Mouse (Mus musculus) liver, embryonic 11.5 days (tissue): ENCODE data around the gene Togaram1. TPM values are rescaled to one million over a fixed set of nuclear protein-coding genes. Genes with fewer than 3 reads are reported as not detected.

Source experiments
- ATAC-seq: fragments of 200-750 bp; cut with Nextera tagmentation; replicated peaks from 2 replicates; pipeline ENCODE4 v1.8.0; 2017; ENCODE audit warnings: moderate number of reproducible peaks, mild to moderate bottlenecking, moderate TSS enrichment, moderate library complexity; ENCODE audit not compliant: low FRiP score
- DNase-seq: peaks from one replicate; pipeline ENCODE4 v3.0.0-alpha.2; 2017; ENCODE audit warnings: low spot score
- H3K27ac ChIP-seq: fragments of 300-500 bp; sonication (generic); 2 replicates; pipeline ENCODE4 v1.5.1; 2014; ENCODE audit warnings: mild to moderate bottlenecking, low read depth, low read length, control low read depth
- H3K27me3 ChIP-seq: fragments of 300-500 bp; sonication (generic); replicated peaks from 2 replicates; pipeline ENCODE4 v1.6.1; 2014; ENCODE audit warnings: low read length, mixed read lengths; ENCODE audit not compliant: control insufficient read depth, insufficient read depth
- H3K36me3 ChIP-seq: fragments of 300-500 bp; sonication (generic); 2 replicates; pipeline ENCODE4 v1.6.1; 2014; ENCODE audit warnings: mild to moderate bottlenecking, low read length, moderate library complexity, mixed read lengths; ENCODE audit not compliant: control insufficient read depth, insufficient read depth
- H3K4me1 ChIP-seq: fragments of 300-500 bp; sonication (generic); replicated peaks from 2 replicates; pipeline ENCODE4 v1.6.1; 2014; ENCODE audit warnings: low read length, mixed read lengths; ENCODE audit not compliant: control insufficient read depth, insufficient read depth
- H3K4me2 ChIP-seq: fragments of 300-500 bp; sonication (generic); 2 replicates; pipeline ENCODE4 v1.6.1; 2014; ENCODE audit warnings: mild to moderate bottlenecking, control low read depth, moderate library complexity
- H3K4me3 ChIP-seq: fragments of 300-500 bp; sonication (generic); 2 replicates; pipeline ENCODE4 v1.5.1; 2014; ENCODE audit warnings: low read depth, low read length, control low read depth
- H3K9ac ChIP-seq: fragments of 300-500 bp; sonication (generic); 2 replicates; pipeline ENCODE4 v1.6.1; 2014; ENCODE audit warnings: low read depth, low read length, control low read depth
- H3K9me3 ChIP-seq: fragments of 300-500 bp; sonication (generic); 2 replicates; pipeline ENCODE4 v1.6.1; 2016; ENCODE audit warnings: low read length, inconsistent platforms, mixed read lengths; ENCODE audit not compliant: control insufficient read depth
- WGBS: fragments of 180-500 bp; shearing (Covaris S2); extraction: QIAGEN DNeasy Blood & Tissue Kit; methylation state at CpG from one replicate; pipeline ENCODE4 v1.1.7; 2014; 5-methylcytosine and 5-hydroxymethylcytosine counted together
- polyA plus RNA-seq: library from polyadenylated mRNA; unstranded; fragments of >200 nt; fragmentation: Nextera tagmentation; extraction: Ambion mirVana; gene quantifications from 2 replicates; pipeline ENCODE4 v1.2.1, GENCODE M21; 2014

The Togaram1 gene
- polyA plus RNA-seq = 23.9 and 24.7 TPM in 2 replicates

GRCm38 (mm10) chr12:64965124-64966026 lies at the start of gene Togaram1, which contains the start of gene Klhl28:
Gene Togaram1, plus strand, starts transcription at chr12:64965804.
Gene Klhl28, minus strand, starts transcription at chr12:64965534.
- ATAC-seq = peak; percentile 98
- under 1% methylated on average over 44 of the region's 45 CpGs for WGBS

GRCm38 (mm10) chr12:64916735-64917134 lies 48.9 kb upstream of the Togaram1 start:
- ATAC-seq = no peak
- DNase-seq = no peak
- H3K9ac ChIP-seq = no peak overlapping the region
- no peak overlapping the region for H3K27ac ChIP-seq
- H3K4me2 ChIP-seq = no peak overlapping the region
- H3K4me1 ChIP-seq = no peaks in the 10 kb centered on the region
- H3K9me3 ChIP-seq = no peaks in the 10 kb centered on the region
- H3K36me3 ChIP-seq = no peaks in the 10 kb centered on the region
- H3K27me3 ChIP-seq = no peaks in the 10 kb centered on the region
- no peak overlapping the region for H3K4me3 ChIP-seq

More at GRCm38 (mm10) chr12:64965124-64966026, at the start of gene Togaram1, which contains the start of gene Klhl28:
- Histone ChIP-seq H3K9me3 (no peaks in the 10 kb centered on the region), H3K4me1 (peaks cover 13% of the 10 kb centered on the region), H3K27ac (peak within 1 kb of the TSS; percentile 81), H3K27me3 (no peaks in the 10 kb centered on the region), H3K36me3 (no peaks in the 10 kb centered on the region), H3K9ac (peak within 1 kb of the TSS; percentile 92), H3K4me2 (peak within 1 kb of the TSS; percentile 99), H3K4me3 (peak within 1 kb of the TSS; percentile 94)
- peak; percentile 98 for DNase-seq

- Histone ChIP-seq H3K36me3 (no peaks in the 10 kb centered on the region), H3K27ac (no peak within 1 kb of the TSS), H3K4me2 (peak within 1 kb of the TSS; percentile 95), H3K9me3 (no peaks in the 10 kb centered on the region), H3K4me3 (peak within 1 kb of the TSS; percentile 67), H3K9ac (peak within 1 kb of the TSS; percentile 61), H3K4me1 (no peaks in the 10 kb centered on the region), H3K27me3 (no peaks in the 10 kb centered on the region)
- under 1% methylated on average over 72 of the region's 93 CpGs for WGBS
- DNase-seq (peak; percentile 95), ATAC-seq (peak; percentile 100)
Measured at GRCm38 (mm10) chr12:64917578-64918471, 47.8 kb upstream of the Togaram1 start, which contains the start of gene Gm527. Gene Gm527, plus strand, starts transcription at chr12:64917906.

GRCm38 (mm10) chr12:64937493-64937892 lies 28.1 kb upstream of the Togaram1 start:
- H3K9me3 ChIP-seq = no peaks in the 10 kb centered on the region
- no peak overlapping the region for H3K9ac ChIP-seq
- H3K4me3 ChIP-seq = no peak overlapping the region
- no peak overlapping the region for H3K27ac ChIP-seq
- no peak for ATAC-seq
- DNase-seq = no peak
- H3K4me1 ChIP-seq = no peaks in the 10 kb centered on the region
- H3K36me3 ChIP-seq = no peaks in the 10 kb centered on the region; the same call in 1 of the 2 replicates
- no peaks in the 10 kb centered on the region for H3K27me3 ChIP-seq
- no peak overlapping the region for H3K4me2 ChIP-seq
- WGBS = 73% methylated on average over 2 of the region's 2 CpGs

- peaks cover 12% of the 10 kb centered on the region for H3K4me1 ChIP-seq
- no peaks in the 10 kb centered on the region for H3K27me3 ChIP-seq
- ATAC-seq (no peak), DNase-seq (no peak)
- no peaks in the 10 kb centered on the region for H3K36me3 ChIP-seq
- H3K9me3 ChIP-seq = no peaks in the 10 kb centered on the region
- H3K9ac ChIP-seq = peak overlapping the region; percentile 66
- WGBS = 11% methylated on average over 4 of the region's 4 CpGs
- no peak overlapping the region for H3K27ac ChIP-seq
- peak overlapping the region; percentile 94 for H3K4me3 ChIP-seq
- peak overlapping the region; percentile 96 for H3K4me2 ChIP-seq
Measured at GRCm38 (mm10) chr12:64964560-64964959, 1.0 kb upstream of the Togaram1 start.

GRCm38 (mm10) chr12:64966101-64966631 lies 562 bp downstream of the Togaram1 start:
- no peaks in the 10 kb centered on the region for H3K27me3 ChIP-seq
- H3K36me3 ChIP-seq = no peaks in the 10 kb centered on the region
- DNase-seq (peak; percentile 71), ATAC-seq (peak; percentile 5; the same call in 1 of the 2 replicates)
- peaks cover 18% of the 10 kb centered on the region for H3K4me1 ChIP-seq
- H3K9me3 ChIP-seq = no peaks in the 10 kb centered on the region
- peak overlapping the region; percentile 99 for H3K4me2 ChIP-seq
- H3K4me3 ChIP-seq = peak overlapping the region; percentile 94
- WGBS = under 1% methylated on average over 44 of the region's 44 CpGs
- peak overlapping the region; percentile 81 for H3K27ac ChIP-seq
- peak overlapping the region; percentile 92 for H3K9ac ChIP-seq

- Histone ChIP-seq H3K4me2 (peak overlapping the region; percentile 99), H3K36me3 (no peaks in the 10 kb centered on the region), H3K27me3 (no peaks in the 10 kb centered on the region), H3K9me3 (no peaks in the 10 kb centered on the region), H3K27ac (peak overlapping the region; percentile 38; the same call in 1 of the 2 replicates), H3K4me1 (peaks cover 19% of the 10 kb centered on the region), H3K4me3 (peak overlapping the region; percentile 94), H3K9ac (peak overlapping the region; percentile 92)
- peak; percentile 32 for DNase-seq
- ATAC-seq = no peak
- WGBS = 3% methylated on average over 19 of the region's 19 CpGs
Measured at GRCm38 (mm10) chr12:64966652-64967435, 1.2 kb downstream of the Togaram1 start.
